Mouse (Mus musculus) heart, postnatal 36 days (tissue): ENCODE data around the gene Ccdc97. TPM values are rescaled to one million over a fixed set of nuclear protein-coding genes. Genes with fewer than 3 reads are reported as not detected.

ENCODE experiments used
- DNase-seq, 2 experiments: peaks; one replicate each; pipeline ENCODE4 v3.0.0; 2021 to 2022
- intact Hi-C: fragments of 180-260 bp; cut with DNase I; formaldehyde crosslinking; loops from one replicate; pipeline ENCODE4 v1.15.1; 2025
- total RNA-seq, 2 experiments: library from RNA; stranded (reverse); gene quantifications; 2 replicates each; pipeline ENCODE4 v1.2.3; 2021

Gene Ccdc97
- total RNA-seq, 2 experiments from 2014 or later, result 55.0 to 55.8 TPM

DNA sequence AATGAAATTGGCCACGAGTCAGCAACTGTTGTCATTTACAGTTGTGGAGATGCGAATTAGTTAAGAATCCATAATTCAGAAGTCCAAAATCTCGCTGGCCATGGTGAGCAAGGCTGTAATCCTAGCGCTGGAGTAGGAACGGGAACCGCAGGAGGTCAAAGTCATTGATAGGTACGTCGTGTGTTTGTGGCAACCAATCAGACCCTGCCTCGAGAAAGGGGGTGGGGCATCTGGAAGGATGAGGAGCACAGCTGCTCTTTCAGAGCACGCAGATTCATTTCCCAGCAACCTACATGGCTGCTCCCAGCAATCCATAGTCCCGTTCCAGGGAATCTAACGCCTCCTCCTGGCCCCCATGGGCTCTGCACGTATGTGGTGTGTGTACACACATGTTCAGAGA lies 19.0 kb downstream of the Ccdc97 start:
- DNase-seq, result no peak

DNA sequence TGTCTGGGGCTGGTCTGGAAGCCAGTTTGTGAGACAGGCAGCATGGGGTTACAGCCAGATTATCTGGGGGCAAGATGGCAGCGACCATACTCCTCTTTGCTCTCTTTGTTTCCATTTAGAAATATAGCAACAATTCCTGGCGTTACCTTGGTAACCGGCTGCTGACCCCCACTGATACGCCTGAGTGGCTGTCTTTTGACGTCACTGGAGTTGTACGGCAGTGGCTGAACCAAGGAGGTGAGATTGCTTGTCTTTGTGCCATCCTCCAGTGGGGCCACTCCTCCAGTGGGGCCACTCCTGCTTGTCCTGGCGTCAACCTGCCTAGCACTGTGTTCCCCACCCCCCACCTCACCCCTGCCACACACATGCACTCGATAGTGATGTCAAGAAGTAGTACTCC lies 24.8 kb downstream of the Ccdc97 start:
- intact Hi-C loops, result no loop called here

More for the DNA sequence above, 19.0 kb downstream of the Ccdc97 start:
- intact Hi-C loops, result loop anchor here (1.0 kb wide), 1 partner anchor 11 kb away; no protein-coding TSS in a partner anchor

DNA sequence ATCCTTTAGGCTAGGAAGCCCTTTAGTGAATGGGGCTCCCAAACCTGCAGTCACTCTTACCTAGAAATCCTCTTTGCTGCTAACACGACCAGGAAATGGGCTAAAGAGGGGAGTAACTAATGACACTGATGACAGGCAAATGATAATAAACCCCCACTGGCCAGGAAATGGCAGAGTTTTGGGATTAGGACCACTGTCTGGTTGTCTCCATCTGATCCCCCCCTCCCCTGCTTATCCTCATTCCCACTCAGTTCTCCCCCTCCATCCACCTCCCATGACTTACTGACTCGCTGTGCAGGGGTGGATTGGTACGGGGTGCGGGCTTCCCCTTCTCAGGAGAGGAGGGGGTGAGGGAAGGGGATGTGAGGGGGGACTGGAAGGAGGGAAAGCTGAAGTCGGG lies 28.8 kb downstream of the Ccdc97 start:
- DNase-seq, result no peak
- intact Hi-C loops, result no loop called here

More for the DNA sequence above, 24.8 kb downstream of the Ccdc97 start:
- DNase-seq, result no peak

DNA sequence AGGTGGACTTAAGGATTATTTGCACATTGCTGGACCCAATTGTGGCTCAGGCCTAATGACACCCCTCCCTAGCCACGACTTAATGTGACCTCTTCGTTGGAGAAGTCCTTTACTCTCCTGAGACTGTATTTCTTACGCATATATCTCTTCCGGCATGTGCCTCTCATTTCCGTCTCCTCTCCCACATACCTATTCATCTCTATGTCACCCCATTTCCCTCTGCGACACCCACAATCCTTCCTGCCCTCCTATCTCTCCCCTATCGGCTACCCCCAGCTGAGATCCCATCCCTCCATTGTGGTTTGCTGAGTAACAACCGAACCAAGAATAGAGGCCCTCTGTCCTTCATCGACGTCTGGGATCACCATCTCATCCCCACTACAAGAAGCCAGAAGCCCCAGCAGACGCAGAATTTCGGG lies 29.3 kb downstream of the Ccdc97 start:
- intact Hi-C loops, result loop anchor here (1.0 kb wide), 1 partner anchor 17 kb away; no protein-coding TSS in a partner anchor
- no peak for DNase-seq

DNA sequence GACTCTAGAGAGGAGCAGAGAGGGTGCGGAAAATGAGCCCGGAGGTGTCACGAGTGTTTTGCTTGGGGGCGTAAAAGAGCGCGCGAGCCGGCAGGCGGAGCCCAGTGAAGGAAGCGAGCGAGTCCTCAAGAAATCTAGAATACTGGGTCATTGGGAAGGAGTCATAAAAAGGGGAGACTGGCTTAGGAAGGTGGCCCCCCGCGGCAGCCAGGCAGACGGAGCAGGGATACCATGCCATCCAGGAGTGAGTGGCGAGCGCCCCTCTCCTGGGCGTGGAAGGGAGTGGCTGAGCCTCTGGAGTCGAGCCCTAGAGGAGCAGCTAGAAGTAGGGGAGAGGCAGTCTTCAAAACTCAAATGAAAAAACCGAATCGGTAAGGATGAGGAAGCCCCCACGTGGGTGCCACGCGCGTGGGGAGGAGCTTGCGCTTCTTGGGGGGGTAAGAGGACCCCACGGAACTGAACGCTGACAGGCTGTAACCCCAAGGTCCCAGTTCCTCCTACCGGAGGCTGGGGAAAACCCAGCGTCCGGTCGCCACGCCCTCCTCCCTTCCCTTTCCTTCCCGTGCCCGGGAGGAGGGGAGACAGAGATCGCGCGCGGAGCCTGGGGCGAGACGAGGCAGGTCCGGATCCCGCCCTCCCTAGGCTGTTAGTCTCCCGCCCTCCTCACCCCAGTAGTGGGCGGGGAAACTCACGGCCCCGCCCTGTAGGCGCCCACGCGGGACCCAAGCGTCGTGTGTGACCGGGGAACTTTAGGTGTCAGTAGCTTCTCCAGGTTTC lies 29.9 kb downstream of the Ccdc97 start:
- intact Hi-C loops, result loop anchor here (1.0 kb wide), 1 partner anchor 17 kb away; no protein-coding TSS in a partner anchor
- DNase-seq, result peak; percentile 76 to 80

DNA sequence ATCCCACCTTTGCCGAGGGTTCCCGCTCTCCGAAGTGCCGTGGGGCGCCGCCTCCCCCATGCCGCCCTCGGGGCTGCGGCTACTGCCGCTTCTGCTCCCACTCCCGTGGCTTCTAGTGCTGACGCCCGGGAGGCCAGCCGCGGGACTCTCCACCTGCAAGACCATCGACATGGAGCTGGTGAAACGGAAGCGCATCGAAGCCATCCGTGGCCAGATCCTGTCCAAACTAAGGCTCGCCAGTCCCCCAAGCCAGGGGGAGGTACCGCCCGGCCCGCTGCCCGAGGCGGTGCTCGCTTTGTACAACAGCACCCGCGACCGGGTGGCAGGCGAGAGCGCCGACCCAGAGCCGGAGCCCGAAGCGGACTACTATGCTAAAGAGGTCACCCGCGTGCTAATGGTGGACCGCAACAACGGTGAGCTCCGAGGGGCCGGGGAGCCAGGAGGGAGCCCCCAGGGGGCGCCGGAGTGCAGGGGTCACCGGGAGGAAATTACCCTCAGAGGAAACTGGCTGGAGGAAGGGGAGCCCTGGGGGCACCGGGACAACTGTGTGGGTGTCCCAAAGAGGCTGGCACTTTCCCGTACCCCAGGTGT lies 31.0 kb downstream of the Ccdc97 start:
- DNase-seq, result peak; percentile 77 to 81
- intact Hi-C loops, result loop anchor here (1.0 kb wide), 1 partner anchor 30 kb away; no protein-coding TSS in a partner anchor

DNA sequence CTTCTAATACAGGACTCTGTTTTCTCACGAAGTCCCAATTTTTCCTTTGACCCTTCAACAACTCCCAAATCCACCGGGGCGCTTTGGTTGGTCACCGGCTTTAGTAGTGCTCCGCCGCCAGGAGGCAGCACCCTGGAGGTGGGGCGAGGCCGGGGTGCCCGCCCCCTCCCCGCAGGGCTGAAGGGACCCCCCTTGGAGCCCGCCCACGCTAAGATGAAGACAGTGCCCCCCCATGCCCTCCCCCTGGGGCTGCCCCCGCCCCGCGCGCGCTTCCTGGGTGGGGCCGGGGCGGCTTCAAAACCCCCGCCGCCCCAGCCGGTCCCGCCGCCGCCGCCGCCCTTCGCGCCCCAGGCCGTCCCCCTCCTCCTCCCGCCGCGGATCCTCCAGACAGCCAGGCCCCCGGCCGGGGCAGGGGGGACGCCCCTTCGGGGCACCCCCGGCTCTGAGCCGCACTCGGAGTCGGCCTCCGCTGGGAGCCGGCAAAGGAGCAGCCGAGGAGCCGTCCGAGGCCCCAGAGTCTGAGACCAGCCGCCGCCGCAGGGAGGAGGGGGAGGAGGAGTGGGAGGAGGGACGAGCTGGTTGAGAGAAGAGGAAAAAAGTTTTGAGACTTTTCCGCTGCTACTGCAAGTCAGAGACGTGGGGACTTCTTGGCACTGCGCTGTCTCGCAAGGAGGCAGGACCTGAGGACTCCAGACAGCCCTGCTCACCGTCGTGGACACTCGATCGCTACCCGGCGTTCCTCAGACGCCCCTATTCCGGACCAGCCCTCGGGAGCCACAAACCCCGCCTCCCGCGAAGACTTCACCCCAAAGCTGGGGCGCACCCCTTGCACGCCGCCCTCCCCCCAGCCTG lies 32.0 kb downstream of the Ccdc97 start, which contains the start of gene Tgfb1:
Gene Tgfb1 (plus strand): TSS at position 323 of the 852 bp plus-strand sequence.
- peak; percentile 85 to 91 for DNase-seq
- intact Hi-C loops, result loop anchor here (1.0 kb wide), 1 partner anchor 31 kb away; no protein-coding TSS in a partner anchor

DNA sequence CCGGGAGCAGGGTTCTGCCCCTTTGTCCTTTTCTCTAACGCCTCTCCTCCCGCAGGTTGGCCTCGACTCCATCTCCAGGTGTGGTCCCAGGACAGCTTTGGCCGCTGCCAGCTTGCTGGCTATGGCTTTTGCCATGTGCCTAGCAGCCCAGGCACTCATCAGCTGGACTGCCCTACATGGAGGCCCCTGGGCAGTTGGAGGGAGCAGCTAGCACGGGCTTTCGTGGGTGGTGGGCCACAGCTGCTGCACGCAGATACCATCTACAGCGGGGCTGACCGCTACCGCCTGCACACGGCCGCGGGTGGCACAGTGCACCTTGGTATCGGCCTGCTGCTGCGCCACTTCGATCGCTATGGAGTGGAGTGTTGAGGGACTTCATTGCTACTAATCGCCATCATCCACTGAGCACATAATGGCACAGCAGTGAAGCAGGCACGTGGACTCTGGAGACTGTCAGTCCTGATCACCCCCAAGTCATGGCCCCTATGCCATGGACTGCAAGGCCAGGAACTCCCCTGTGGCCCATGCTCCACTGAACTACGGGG lies 32.9 kb downstream of the Ccdc97 start:
- no peak for DNase-seq
- intact Hi-C loops, result no loop called here

DNA sequence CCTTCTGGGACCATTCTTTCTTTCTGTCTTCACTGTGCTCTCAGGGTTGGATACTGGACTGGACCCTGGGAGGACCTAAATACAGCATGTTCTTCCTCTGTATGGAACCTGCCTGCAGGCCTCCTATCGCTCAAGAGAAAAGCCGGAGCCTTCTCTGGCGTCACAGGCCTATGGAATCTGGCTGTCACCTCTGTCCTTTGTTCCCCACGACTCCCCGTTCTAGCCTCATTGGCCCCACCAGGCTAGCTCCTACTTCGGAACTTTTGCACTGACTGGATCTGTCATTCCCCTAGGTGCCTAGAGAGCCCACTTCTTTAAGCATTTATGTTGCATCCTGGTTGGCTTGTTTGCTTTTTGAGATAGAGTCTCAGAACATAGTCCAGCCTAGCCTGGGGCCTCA lies 34.2 kb downstream of the Ccdc97 start:
- DNase-seq, result no peak
- intact Hi-C loops, result no loop called here

DNA sequence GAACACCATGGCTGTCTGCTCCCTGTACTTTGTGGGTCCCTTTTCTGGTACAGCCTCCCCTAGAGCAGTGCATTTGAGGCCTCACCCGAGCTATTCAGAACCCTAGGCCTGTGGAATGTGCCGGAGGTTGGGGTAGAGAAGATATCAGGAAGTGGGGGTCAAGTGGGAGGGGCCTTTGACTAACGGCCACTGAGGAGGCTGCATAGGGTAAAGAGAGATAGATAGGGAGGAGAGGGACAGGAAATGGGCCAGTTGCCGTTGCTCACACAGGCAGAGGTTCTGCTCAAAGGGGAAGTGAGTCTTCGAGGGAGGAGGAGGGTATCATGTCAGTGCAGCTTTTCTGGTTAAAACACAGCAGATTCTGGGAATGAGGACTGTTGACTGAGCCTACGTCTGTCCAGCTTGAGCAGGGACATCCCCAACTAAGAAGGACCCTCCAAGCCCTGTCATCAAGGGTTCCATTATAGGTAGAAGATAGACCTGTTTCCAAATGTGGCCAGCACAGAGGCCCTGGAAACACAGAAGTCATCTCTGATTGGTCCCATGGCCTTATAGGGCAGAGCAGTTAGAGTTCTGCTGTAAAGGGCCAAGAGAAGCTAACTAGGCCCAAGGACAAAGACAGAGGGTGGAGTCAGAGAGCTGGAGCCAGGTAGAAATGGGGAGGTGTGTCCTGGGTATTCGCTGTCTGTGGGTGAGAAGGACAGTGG lies 35.3 kb downstream of the Ccdc97 start:
- intact Hi-C loops, result no loop called here
- DNase-seq, result no peak

DNA sequence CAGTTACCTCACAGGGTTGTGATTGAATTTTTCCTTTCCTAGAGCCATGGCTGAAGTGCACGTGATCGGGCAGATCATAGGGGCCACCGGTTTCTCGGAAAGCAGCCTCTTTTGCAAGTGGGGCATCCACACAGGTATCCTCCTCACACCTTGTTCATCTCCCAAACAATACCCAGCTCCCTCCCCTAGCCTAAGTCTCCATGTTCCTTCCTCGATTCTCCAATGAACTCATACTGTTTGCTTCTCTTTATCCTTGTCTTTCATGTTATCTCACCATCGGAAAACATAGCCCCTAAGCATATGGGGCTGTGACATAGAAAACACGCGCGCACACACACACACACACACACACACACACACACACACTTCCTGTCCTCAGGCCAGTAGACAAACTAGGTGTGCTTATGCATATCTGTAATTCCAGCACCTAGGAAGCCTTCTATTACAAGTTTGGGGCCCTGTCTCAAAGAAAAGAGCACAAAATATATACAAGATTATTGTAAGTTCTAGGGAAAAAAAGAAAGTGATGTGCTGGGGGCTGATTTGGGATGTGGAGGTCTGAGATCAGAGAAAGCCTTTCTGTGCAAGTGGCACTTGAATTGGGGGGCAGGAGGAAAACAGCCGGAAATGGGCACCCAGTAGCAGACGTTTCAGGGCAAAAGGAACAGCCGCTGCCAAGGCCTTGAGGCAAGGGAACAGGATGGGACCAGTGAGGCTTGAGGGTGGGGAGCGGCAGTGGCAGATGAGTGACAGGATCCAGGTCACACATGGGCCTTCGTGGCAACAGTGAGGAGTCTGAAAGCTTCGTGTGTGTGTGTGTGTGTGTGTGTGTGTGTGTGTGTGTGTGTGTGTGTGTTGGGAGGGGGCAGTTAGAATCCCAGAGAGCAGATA lies 37.3 kb downstream of the Ccdc97 start:
- intact Hi-C loops, result no loop called here
- DNase-seq, result no peak

DNA sequence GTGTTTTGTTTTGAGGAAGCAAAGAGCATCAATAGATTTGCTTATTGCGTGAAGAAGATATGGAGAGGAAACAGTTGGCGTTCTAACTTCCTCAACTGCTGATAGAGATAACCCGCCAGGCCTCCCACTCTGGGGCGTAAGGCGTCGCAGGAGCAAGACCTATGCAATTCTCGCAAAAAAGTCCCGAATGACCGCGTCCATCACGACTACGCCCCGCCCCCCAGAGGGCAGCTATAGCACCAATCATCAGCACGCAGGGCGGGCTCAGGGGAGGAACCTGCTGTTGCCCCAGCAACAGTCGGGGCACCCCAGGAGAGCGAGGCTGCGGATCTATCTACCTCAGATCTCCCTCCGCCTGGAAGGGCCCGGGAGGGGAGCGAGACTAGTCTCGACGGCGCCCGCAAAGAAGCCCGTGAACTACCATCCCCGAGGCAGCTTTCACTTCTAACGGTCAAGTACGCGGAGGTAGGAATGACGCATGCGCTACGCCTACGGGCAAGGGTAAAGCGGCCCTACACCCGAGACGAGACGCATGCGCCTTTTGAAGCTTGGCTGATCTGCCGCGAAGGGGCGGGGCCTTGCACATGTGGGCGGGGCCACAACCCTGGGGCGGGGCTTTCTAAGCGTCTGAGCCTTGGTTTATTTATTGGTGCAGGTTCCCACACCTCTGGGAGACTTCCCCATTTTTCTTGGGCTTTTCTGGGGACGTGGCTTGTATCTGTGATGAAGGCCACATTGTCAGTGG lies 38.2 kb downstream of the Ccdc97 start, which contains the start of gene B9d2:
Gene B9d2 (plus strand): TSS at position 267 of the 745 bp plus-strand sequence.
- intact Hi-C loops, result no loop called here
- DNase-seq, result peak; percentile 98 to 99

DNA sequence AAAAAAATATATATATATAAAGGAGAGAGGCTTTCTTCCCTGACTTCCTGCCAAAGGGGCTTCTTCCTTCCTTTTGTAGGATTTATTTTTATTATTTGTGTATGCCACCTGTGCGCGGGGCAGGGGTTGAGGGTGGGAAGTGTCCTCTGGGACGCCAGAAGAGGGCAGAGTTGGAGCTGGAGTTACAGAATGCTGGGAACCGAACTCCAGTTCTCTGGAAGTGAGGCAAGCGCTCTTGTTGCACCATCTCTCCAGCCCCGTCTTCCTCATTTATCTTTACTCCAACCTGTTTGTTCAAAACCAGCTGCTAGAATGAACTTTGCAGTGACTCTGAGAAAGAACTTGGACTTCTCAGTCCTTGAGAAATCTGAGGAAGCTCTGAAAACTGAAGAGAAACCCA lies 38.9 kb downstream of the Ccdc97 start:
- intact Hi-C loops, result no loop called here
- DNase-seq, result no peak

DNA sequence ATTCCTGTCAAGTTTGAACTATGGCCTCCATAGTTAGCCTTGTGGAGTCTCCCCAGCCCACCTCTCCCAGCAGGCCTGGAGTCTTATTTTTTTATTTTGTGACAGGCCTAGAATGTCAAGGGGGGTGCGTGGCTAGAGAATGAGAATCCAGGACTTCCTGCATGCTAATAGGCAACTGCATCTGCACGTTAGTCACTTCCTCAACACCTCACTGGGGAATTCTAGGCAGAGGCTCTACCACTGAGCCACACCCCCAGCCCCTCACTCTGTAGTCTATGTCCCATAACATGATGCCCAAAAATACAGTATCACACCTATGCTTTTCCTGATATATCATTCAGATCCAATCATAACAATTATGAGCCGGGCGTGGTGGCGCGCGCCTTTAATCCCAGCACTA lies 41.9 kb downstream of the Ccdc97 start:
- DNase-seq, result no peak
- intact Hi-C loops, result loop anchor here (2.0 kb wide), 1 partner anchor 16 kb away; no protein-coding TSS in a partner anchor

DNA sequence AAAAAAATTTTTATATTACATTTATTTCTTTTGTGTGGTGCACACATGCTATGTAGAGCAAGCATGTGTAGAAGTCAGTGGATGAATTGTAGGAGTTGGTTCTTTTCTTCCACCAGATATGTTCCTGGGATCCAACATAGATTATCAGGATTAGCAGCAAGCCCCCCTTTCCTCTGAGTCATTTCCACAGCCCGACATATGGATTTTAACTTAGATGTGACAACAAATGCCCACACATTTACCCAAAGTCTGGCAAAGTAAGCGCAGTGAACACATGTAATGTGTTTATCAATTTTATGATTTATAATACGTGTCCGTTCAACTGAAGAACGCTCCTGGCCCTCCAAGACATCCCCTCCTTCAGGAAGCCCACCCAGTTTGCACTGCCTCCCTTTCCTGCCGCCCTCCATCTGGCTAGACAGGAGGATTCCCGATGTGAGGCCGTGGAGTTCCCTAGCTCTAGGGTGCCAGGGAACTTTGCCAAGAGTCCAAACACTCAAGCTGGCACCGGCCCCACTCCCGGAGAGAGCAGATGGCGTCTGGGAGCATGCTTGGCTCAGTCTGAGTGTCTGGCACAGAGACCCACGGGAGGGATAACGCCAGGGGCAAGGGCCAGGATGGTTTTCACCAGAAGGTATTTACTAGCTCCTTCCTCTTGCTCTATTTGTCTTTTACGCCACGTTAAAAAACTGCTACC lies 42.7 kb downstream of the Ccdc97 start:
- intact Hi-C loops, result loop anchor here (2.0 kb wide), 1 partner anchor 15 kb away; no protein-coding TSS in a partner anchor
- peak; percentile 82 for DNase-seq

DNA sequence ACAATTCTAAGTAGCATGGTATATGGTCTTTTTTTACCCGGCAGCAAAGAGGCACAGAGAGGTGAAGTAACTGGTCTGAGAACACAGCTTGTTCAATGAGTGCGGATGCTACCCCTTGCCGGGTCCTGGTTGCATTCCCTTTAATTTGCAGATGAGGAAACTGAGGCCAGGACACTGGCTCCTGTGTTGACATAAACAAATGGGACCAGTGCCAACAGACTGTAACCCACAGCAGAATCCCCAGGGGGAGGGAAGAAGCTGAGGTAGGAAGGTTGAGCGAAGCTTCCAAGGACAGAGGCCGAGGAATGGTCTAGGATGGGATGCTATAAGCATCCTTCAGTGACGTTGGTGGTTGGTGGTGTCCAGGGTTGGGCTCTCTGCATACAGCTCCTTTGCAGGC lies 43.5 kb downstream of the Ccdc97 start:
- DNase-seq, result no peak
- intact Hi-C loops, result no loop called here

DNA sequence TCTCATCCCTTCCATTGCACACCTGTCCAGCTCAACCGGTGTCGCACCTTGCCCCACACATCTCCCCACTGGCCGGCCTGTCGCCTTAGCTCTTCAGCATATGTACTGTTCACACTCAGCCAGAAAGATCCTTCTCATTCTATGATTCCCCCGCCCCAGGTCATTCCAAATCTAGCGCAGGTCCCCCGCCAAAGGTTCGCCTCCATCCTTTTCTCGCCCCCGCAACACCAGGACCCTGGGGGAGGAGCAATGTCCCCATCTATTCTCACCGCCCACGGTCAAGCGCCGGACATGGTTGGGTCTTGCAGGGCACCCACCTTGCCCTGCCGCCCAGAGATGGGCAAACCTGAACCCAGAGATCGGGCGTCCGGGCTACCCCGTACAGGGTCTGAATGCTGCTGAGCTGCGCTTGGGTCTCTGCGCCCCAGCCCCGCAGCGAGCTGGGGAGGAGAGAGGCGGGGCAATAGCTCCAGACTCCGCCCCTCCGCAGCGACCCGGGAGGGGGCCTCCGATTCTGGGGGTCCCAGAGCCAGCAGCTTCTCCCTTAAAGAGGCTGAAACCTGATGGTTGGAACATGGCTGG lies 44.1 kb downstream of the Ccdc97 start, which contains the start of gene Tmem91:
Gene Tmem91 (minus strand): TSS at position 448 of the 582 bp plus-strand sequence.
- intact Hi-C loops, result no loop called here
- no peak for DNase-seq
